Mouse (Mus musculus) limb, embryonic 14.5 days (tissue): ENCODE data around the gene Nsfl1c. TPM values are rescaled to one million over a fixed set of nuclear protein-coding genes. Genes with fewer than 3 reads are reported as not detected.

Experiments used
- ATAC-seq: fragments of 200-750 bp; cut with Nextera tagmentation; 2 replicates; pipeline ENCODE4 v1.8.0; 2017; ENCODE audit warnings: low read depth, moderate number of reproducible peaks, moderate TSS enrichment; ENCODE audit not compliant: low FRiP score
- DNase-seq: peaks from one replicate; pipeline ENCODE4 v3.0.0-alpha.2; 2015; ENCODE audit warnings: low spot score
- H3K27ac ChIP-seq: fragments of 300-500 bp; sonication (generic); replicated peaks from 2 replicates; pipeline ENCODE4 v1.5.1; 2014; ENCODE audit warnings: low read depth, mild to moderate bottlenecking, low read length, moderate library complexity, mixed read lengths
- H3K27me3 ChIP-seq: fragments of 300-500 bp; sonication (generic); 2 replicates; pipeline ENCODE4 v1.6.1; 2014; ENCODE audit warnings: low read length, mixed read lengths; ENCODE audit not compliant: control insufficient read depth, insufficient read depth
- H3K36me3 ChIP-seq: fragments of 300-500 bp; sonication (generic); 2 replicates; pipeline ENCODE4 v1.6.1; 2014; ENCODE audit warnings: mild to moderate bottlenecking, low read length, moderate library complexity, mixed read lengths; ENCODE audit not compliant: control insufficient read depth, insufficient read depth
- H3K4me1 ChIP-seq: fragments of 300-500 bp; sonication (generic); 2 replicates; pipeline ENCODE4 v1.6.1; 2014; ENCODE audit warnings: antibody characterized with exemption, low read length, mixed read lengths; ENCODE audit not compliant: control insufficient read depth, insufficient read depth
- H3K4me2 ChIP-seq: fragments of 300-500 bp; sonication (generic); replicated peaks from 2 replicates; pipeline ENCODE4 v1.6.1; 2014; ENCODE audit warnings: low read depth, mild to moderate bottlenecking, low read length, moderate library complexity; ENCODE audit not compliant: severe bottlenecking
- H3K4me3 ChIP-seq: fragments of 300-500 bp; sonication (generic); replicated peaks from 2 replicates; pipeline ENCODE4 v1.5.1; 2014; ENCODE audit warnings: low read length
- H3K9ac ChIP-seq: fragments of 300-500 bp; sonication (generic); 2 replicates; pipeline ENCODE4 v1.6.1; 2014; ENCODE audit warnings: mild to moderate bottlenecking, low read depth, low read length, moderate library complexity; ENCODE audit not compliant: severe bottlenecking
- H3K9me3 ChIP-seq: fragments of 300-500 bp; sonication (generic); 2 replicates; pipeline ENCODE4 v1.6.1; 2016; ENCODE audit warnings: low read length; ENCODE audit not compliant: control insufficient read depth
- POLR2A ChIP-seq: fragments of 200-500 bp; IDR thresholded peaks from 2 replicates; pipeline ENCODE4 v1.8.0; 2012; ENCODE audit warnings: inconsistent platforms, mild to moderate bottlenecking, moderate library complexity, borderline replicate concordance; ENCODE audit not compliant: insufficient read depth, insufficient read length; ENCODE audit errors: extremely low read depth
- WGBS: fragments of 180-500 bp; shearing (Covaris S2); extraction: QIAGEN DNeasy Blood & Tissue Kit; methylation state at CpG from one replicate; pipeline ENCODE4 v1.1.7; 2014; 5-methylcytosine and 5-hydroxymethylcytosine counted together
- polyA plus RNA-seq, 2 experiments: library from polyadenylated mRNA; depleted of rRNA in 1 of 2; stranded (reverse) in 1 of 2; unstranded in 1 of 2; fragments of >200 nt; fragmentation: Nextera tagmentation in 1 of 2; extraction: Ambion mirVana in 1 of 2; gene quantifications; 2 replicates each; pipeline versions ENCODE4 v1.2.1 to v1.2.3; 2012 to 2014

Gene Nsfl1c
- polyA plus RNA-seq, 2 experiments, result 219 to 224 TPM

DNA sequence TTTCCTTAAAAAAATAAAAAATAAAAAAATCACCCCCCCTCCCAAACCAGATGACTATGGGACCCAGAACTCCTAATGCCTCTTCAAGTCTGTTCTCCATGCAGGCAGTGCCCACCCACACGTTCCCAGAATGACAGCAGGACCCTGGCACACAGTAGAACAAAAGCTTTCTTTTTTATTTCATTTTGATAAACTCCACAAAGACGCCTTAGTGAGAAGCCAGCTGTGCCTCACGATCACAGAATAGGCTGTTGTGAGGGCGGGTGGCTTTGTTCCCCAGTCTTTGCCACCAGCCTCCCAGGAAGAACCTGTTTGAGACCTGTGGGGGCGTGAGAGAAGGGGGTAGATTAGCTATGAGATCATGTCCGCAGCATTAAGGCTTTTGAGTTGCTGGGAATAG lies 50.7 kb downstream of the Nsfl1c start:
- no peaks in the 10 kb centered on the region for H3K27me3 ChIP-seq
- H3K4me1 ChIP-seq, result peaks cover 21% of the 10 kb centered on the region
- no peak overlapping the region for H3K4me3 ChIP-seq
- peaks cover 40% of the 10 kb centered on the region for H3K36me3 ChIP-seq
- no peak overlapping the region for H3K27ac ChIP-seq
- H3K9ac ChIP-seq, result no peak overlapping the region
- DNase-seq (no peak), ATAC-seq (no peak)
- peak overlapping the region; percentile 63; the same call in 1 of the 2 replicates for H3K4me2 ChIP-seq
- 84% methylated on average over 6 of the region's 6 CpGs for WGBS
- H3K9me3 ChIP-seq, result no peaks in the 10 kb centered on the region
- no peak for TF ChIP-seq POLR2A

DNA sequence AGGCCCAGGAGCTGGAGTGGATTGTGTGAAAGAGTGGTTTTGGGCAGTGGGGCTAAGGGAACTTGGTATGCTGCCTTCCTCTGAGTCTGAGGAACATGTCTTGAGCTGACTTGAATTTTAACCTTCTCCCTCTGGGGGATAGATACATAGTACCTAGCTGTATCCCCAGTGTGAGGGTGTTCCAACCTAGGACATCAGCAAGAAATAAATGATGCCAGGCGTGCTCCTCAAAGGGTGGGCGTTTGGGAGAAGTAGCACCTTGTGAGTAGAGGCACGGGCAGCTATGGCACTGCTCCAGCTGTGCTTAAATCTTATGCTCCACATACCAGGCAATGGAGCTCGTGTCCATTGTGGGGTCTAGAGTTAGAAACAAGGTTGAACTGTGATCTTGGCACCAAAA lies 52.6 kb downstream of the Nsfl1c start:
- Histone ChIP-seq H3K4me1 (peaks cover 18% of the 10 kb centered on the region), H3K4me2 (no peak overlapping the region), H3K36me3 (peaks cover 56% of the 10 kb centered on the region), H3K4me3 (no peak overlapping the region), H3K27me3 (no peaks in the 10 kb centered on the region), H3K9ac (no peak overlapping the region), H3K27ac (no peak overlapping the region), H3K9me3 (no peaks in the 10 kb centered on the region)
- WGBS, result 90% methylated on average over 4 of the region's 4 CpGs
- DNase-seq, result no peak
- no peak for TF ChIP-seq POLR2A
- no peak for ATAC-seq

DNA sequence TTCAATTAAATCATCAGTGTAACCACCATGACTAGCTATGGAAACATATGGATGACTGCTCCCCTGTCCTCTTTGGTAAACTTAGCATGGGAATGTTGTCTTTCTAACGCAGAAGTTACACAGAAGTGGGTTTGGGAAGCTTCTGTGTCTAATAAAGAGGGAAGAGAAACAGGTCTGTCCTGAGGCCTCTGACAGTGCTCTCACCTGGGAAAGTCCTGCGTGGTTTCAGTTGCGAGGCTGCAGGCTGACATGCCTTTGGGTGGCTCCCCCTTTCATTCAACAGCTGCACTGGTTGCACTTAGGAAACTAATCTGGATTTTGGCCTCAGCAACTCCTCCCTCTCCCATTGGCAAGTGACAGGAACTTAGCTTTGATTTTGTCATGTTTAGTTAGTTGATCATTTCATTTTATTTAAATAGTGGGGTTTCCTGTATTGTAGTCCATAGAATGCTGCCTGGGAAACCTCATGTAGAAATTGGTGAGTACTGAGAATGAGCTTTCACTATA lies 55.7 kb downstream of the Nsfl1c start:
- H3K36me3 ChIP-seq, result peaks cover 70% of the 10 kb centered on the region
- 0 out of 2 replicates have a peak, but pooled peaks cover 3% of the 10 kb centered on the region for H3K4me1 ChIP-seq
- no peak for DNase-seq
- H3K9ac ChIP-seq, result no peak overlapping the region
- 89% methylated on average over 3 of the region's 3 CpGs for WGBS
- H3K4me2 ChIP-seq, result no peak overlapping the region
- no peaks in the 10 kb centered on the region for H3K9me3 ChIP-seq
- no peak overlapping the region for H3K27ac ChIP-seq
- ATAC-seq, result no peak
- no peaks in the 10 kb centered on the region for H3K27me3 ChIP-seq
- no peak overlapping the region for H3K4me3 ChIP-seq
- TF ChIP-seq POLR2A, result no peak

Other genes starting within 250 kb of the Nsfl1c start
- gene 4921509C19Rik, start 18.0 kb upstream of the Nsfl1c start, polyA plus RNA-seq (2012; rRNA removed), result not detected in 2 replicates
- gene 4921509C19Rik, start 18.0 kb upstream of the Nsfl1c start, polyA plus RNA-seq (2014; fragmentation: Nextera tagmentation; extraction: Ambion mirVana), result not detected in 2 replicates
- gene Fkbp1a, start 48.3 kb downstream of the Nsfl1c start, polyA plus RNA-seq (2012; rRNA removed), result 200 and 213 TPM in 2 replicates
- gene Fkbp1a, start 48.3 kb downstream of the Nsfl1c start, polyA plus RNA-seq (2014; fragmentation: Nextera tagmentation; extraction: Ambion mirVana), result 562 and 583 TPM in 2 replicates
- gene Sdcbp2, start 78.4 kb downstream of the Nsfl1c start, polyA plus RNA-seq (2012; rRNA removed), result 1.6 and 1.7 TPM in 2 replicates
- gene Sdcbp2, start 78.4 kb downstream of the Nsfl1c start, polyA plus RNA-seq (2014; fragmentation: Nextera tagmentation; extraction: Ambion mirVana), result 2.0 and 2.4 TPM in 2 replicates
- gene Snph, start 138.4 kb downstream of the Nsfl1c start, polyA plus RNA-seq (2012; rRNA removed), result 1.5 and 1.6 TPM in 2 replicates
- 0.41 and 0.62 TPM in 2 replicates for gene Snph, start 138.4 kb downstream of the Nsfl1c start, polyA plus RNA-seq (2014; fragmentation: Nextera tagmentation; extraction: Ambion mirVana)
- not detected in 2 replicates for gene Rad21l, start 174.4 kb downstream of the Nsfl1c start, polyA plus RNA-seq (2012; rRNA removed)
- gene Rad21l, start 174.4 kb downstream of the Nsfl1c start, polyA plus RNA-seq (2014; fragmentation: Nextera tagmentation; extraction: Ambion mirVana), result not detected in 2 replicates
- gene Tmem74b, start 207.8 kb downstream of the Nsfl1c start, polyA plus RNA-seq (2012; rRNA removed), result 2.7 and 3.5 TPM in 2 replicates
- 2.2 and 2.5 TPM in 2 replicates for gene Tmem74b, start 207.8 kb downstream of the Nsfl1c start, polyA plus RNA-seq (2014; fragmentation: Nextera tagmentation; extraction: Ambion mirVana)